Mouse (Mus musculus) limb, embryonic 12.5 days (tissue): Measurements from ENCODE around the gene Olfr853. TPM values are rescaled to one million over a fixed set of nuclear protein-coding genes. Genes with fewer than 3 reads are reported as not detected.

Source experiments
- ATAC-seq: fragments of 200-750 bp; cut with Nextera tagmentation; 2 replicates; pipeline ENCODE4 v1.8.0; 2017; ENCODE audit warnings: low read depth, moderate TSS enrichment; ENCODE audit not compliant: insufficient number of reproducible peaks, insufficient read depth, low FRiP score, low TSS enrichment
- H3K27ac ChIP-seq: fragments of 300-500 bp; sonication (generic); 2 replicates; pipeline ENCODE4 v1.5.1; 2016; ENCODE audit warnings: mild to moderate bottlenecking, moderate library complexity
- H3K27me3 ChIP-seq: fragments of 300-500 bp; sonication (generic); 2 replicates; pipeline ENCODE4 v1.6.1; 2016; ENCODE audit warnings: mild to moderate bottlenecking, moderate library complexity
- H3K36me3 ChIP-seq: fragments of 300-500 bp; sonication (generic); 2 replicates; pipeline ENCODE4 v1.6.1; 2016; ENCODE audit warnings: mild to moderate bottlenecking, moderate library complexity
- H3K4me1 ChIP-seq: fragments of 300-500 bp; sonication (generic); replicated peaks from 2 replicates; pipeline ENCODE4 v1.6.1; 2016
- H3K4me2 ChIP-seq: fragments of 300-500 bp; sonication (generic); 2 replicates; pipeline ENCODE4 v1.6.1; 2016; ENCODE audit warnings: mild to moderate bottlenecking, moderate library complexity
- H3K4me3 ChIP-seq: fragments of 300-500 bp; sonication (generic); replicated peaks from 2 replicates; pipeline ENCODE4 v1.5.1; 2016; ENCODE audit warnings: mild to moderate bottlenecking
- H3K9ac ChIP-seq: fragments of 300-500 bp; sonication (generic); replicated peaks from 2 replicates; pipeline ENCODE4 v1.6.1; 2016; ENCODE audit warnings: mild to moderate bottlenecking, moderate library complexity
- H3K9me3 ChIP-seq: fragments of 300-500 bp; sonication (generic); 2 replicates; pipeline ENCODE4 v1.6.1; 2016; ENCODE audit warnings: mild to moderate bottlenecking, moderate library complexity
- WGBS: fragments of 180-500 bp; shearing (Covaris S2); methylation state at CpG from one replicate; pipeline ENCODE4 v1.1.7; 2016; 5-methylcytosine and 5-hydroxymethylcytosine counted together
- polyA plus RNA-seq: library from polyadenylated mRNA; unstranded; fragments of >200 nt; fragmentation: Nextera tagmentation; extraction: Ambion mirVana; gene quantifications from 2 replicates; pipeline ENCODE4 v1.2.1, GENCODE M21; 2016

Gene Olfr853
- not detected in 2 replicates for polyA plus RNA-seq

DNA sequence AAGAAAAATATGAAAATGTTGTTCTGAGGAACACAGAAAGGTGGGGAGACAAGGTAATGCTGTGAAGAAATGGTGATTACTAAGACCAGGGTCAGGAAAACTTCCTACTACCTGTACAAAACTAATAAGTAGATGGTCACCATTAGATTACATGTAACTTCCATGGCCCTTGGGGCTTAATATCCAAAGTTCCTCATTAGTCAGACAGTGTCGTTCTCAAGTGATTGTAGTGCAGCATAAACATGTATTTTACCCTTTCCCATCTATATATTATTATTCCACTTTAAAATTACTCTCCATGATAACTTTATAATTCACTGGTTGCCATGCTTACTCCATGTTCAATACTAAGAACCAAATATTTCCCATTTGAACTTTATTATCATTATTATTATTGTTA, at the start of gene Olfr853:
Gene Olfr853 (minus strand): TSS at position 101 of the 400 bp plus-strand sequence.
- peaks cover 15% of the 10 kb centered on the region for H3K9me3 ChIP-seq
- H3K4me2 ChIP-seq, result no peak within 1 kb of the TSS
- ATAC-seq, result no peak
- H3K4me3 ChIP-seq, result no peak within 1 kb of the TSS
- no peak within 1 kb of the TSS for H3K27ac ChIP-seq
- H3K4me1 ChIP-seq, result no peaks in the 10 kb centered on the region
- whole genome bisulfite sequencing, result 80% methylated on average over 1 of the region's 1 CpGs
- H3K9ac ChIP-seq, result no peak within 1 kb of the TSS
- no peaks in the 10 kb centered on the region for H3K36me3 ChIP-seq
- no peaks in the 10 kb centered on the region for H3K27me3 ChIP-seq

DNA sequence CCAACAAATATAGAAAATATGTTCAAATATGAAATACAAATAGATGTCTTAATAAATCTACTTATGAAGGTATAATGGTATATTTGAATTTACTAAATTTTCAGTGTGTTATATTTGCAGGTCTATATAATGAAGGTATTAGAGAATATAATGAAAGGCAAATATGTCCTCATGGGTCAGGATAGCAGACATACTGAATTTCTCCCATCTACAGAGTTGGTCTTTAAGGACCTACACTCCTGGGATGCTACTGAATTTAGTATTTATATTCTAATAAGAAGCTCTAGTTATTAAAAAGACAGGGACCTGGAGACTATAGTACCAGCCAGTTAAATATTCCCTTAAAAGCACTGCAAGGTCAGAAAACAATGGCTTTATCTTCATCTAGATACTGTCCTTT, 41.4 kb upstream of the Olfr853 start, which contains the start of gene Olfr855:
Gene Olfr855 (plus strand): TSS at position 301 of the 400 bp plus-strand sequence.
- H3K36me3 ChIP-seq, result no peaks in the 10 kb centered on the region
- H3K27ac ChIP-seq, result no peak within 1 kb of the TSS
- no peak within 1 kb of the TSS for H3K4me3 ChIP-seq
- H3K4me1 ChIP-seq, result no peaks in the 10 kb centered on the region
- ATAC-seq, result no peak
- no peak within 1 kb of the TSS for H3K9ac ChIP-seq
- no peak within 1 kb of the TSS for H3K4me2 ChIP-seq
- H3K9me3 ChIP-seq, result peaks cover 13% of the 10 kb centered on the region; the same call in 1 of the 2 replicates
- H3K27me3 ChIP-seq, result no peaks in the 10 kb centered on the region

DNA sequence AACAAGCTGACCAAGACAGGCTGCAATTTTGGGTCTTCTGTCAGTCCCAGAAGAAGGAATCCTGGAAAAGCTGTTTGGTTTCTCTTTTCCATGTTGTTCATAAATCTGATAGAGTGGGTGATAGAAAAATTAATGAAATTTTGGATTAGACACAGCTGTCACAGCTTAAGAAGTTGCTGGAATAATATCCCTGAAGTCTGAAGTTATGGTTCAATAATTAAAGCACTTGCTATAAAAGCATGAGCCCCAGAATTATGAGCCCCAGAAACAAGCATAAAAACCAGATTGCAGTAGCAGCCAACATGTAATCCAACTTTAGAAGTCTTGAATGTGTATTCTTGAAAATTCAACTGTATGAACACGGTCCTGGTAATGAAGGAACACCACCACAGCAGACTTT, 26.4 kb upstream of the Olfr853 start, which contains the start of gene Olfr854:
Gene Olfr854 (minus strand): TSS at position 101 of the 400 bp plus-strand sequence.
- no peak for ATAC-seq
- Histone ChIP-seq H3K36me3 (no peaks in the 10 kb centered on the region), H3K4me1 (no peaks in the 10 kb centered on the region), H3K27me3 (no peaks in the 10 kb centered on the region), H3K4me2 (no peak within 1 kb of the TSS), H3K9me3 (0 out of 2 replicates have a peak, but pooled peaks cover 8% of the 10 kb centered on the region), H3K27ac (no peak within 1 kb of the TSS), H3K9ac (no peak within 1 kb of the TSS), H3K4me3 (no peak within 1 kb of the TSS)
- WGBS, result 79% methylated on average over 1 of the region's 1 CpGs

DNA sequence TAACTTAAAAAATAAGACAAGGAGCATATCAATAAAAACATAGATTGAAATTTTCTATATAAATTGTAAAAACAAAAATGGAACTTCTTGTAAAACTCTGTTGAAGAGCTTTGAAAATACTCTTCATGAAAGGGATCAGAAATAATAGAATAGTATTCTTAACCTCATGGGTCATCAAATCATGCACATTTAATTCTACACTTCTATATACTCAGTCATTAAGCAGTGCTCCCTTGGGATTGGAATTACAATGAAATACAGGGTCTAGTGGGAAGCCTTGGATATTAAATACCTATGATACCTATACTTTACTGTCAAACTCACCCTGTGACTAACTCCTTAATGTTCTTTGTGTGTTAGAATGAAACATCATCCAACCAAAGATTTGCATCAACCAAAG, 47.9 kb downstream of the Olfr853 start, which contains the start of gene Olfr851:
Gene Olfr851 (plus strand): TSS at position 301 of the 400 bp plus-strand sequence.
- H3K27me3 ChIP-seq, result no peaks in the 10 kb centered on the region
- no peaks in the 10 kb centered on the region for H3K4me1 ChIP-seq
- H3K4me2 ChIP-seq, result no peak within 1 kb of the TSS
- no peak within 1 kb of the TSS for H3K27ac ChIP-seq
- no peak within 1 kb of the TSS for H3K9ac ChIP-seq
- H3K36me3 ChIP-seq, result no peaks in the 10 kb centered on the region
- no peak within 1 kb of the TSS for H3K4me3 ChIP-seq
- peaks cover 20% of the 10 kb centered on the region; the same call in 1 of the 2 replicates for H3K9me3 ChIP-seq
- no peak for ATAC-seq

Other genes with a start within 250 kb of the Olfr853 start
- not detected in 2 replicates for gene Olfr844, start 224.7 kb downstream of the Olfr853 start, polyA plus RNA-seq
- not detected in 2 replicates for gene Olfr845, start 204.6 kb downstream of the Olfr853 start, polyA plus RNA-seq
- not detected in 2 replicates for gene Olfr846, start 177.1 kb downstream of the Olfr853 start, polyA plus RNA-seq
- gene Olfr847, start 162.4 kb downstream of the Olfr853 start, polyA plus RNA-seq, result not detected in 2 replicates
- not detected in 2 replicates for gene Olfr849, start 100.8 kb downstream of the Olfr853 start, polyA plus RNA-seq
- gene Olfr850, start 62.8 kb downstream of the Olfr853 start, polyA plus RNA-seq, result not detected in 2 replicates
- not detected in 2 replicates for gene Olfr851, start 47.8 kb downstream of the Olfr853 start, polyA plus RNA-seq
- gene Olfr854, start 26.3 kb upstream of the Olfr853 start, polyA plus RNA-seq, result not detected in 2 replicates
- not detected in 2 replicates for gene Olfr855, start 41.5 kb upstream of the Olfr853 start, polyA plus RNA-seq
- 37.2 and 37.5 TPM in 2 replicates for gene Zfp317, start 81.0 kb upstream of the Olfr853 start, polyA plus RNA-seq
- not detected in 2 replicates for gene Olfr857, start 168.4 kb upstream of the Olfr853 start, polyA plus RNA-seq
- gene Olfr58, start 239.2 kb upstream of the Olfr853 start, polyA plus RNA-seq, result not detected in 2 replicates